Mouse (Mus musculus) right cerebral cortex, postnatal 4 days (tissue): ENCODE data around the gene B4galt7.
A peak's percentile ranks its signal among the peaks of the same experiment; 100 is the strongest.
"Not testable (repeated sequence)": the region's sequence is repeated elsewhere in the genome, so short reads cannot be mapped to it uniquely, and the experiment has no call there.

Source experiments
- DNase-seq: peaks from one replicate; pipeline ENCODE4 v3.0.0-alpha.2; 2022

B4galt7 gene

DNA sequence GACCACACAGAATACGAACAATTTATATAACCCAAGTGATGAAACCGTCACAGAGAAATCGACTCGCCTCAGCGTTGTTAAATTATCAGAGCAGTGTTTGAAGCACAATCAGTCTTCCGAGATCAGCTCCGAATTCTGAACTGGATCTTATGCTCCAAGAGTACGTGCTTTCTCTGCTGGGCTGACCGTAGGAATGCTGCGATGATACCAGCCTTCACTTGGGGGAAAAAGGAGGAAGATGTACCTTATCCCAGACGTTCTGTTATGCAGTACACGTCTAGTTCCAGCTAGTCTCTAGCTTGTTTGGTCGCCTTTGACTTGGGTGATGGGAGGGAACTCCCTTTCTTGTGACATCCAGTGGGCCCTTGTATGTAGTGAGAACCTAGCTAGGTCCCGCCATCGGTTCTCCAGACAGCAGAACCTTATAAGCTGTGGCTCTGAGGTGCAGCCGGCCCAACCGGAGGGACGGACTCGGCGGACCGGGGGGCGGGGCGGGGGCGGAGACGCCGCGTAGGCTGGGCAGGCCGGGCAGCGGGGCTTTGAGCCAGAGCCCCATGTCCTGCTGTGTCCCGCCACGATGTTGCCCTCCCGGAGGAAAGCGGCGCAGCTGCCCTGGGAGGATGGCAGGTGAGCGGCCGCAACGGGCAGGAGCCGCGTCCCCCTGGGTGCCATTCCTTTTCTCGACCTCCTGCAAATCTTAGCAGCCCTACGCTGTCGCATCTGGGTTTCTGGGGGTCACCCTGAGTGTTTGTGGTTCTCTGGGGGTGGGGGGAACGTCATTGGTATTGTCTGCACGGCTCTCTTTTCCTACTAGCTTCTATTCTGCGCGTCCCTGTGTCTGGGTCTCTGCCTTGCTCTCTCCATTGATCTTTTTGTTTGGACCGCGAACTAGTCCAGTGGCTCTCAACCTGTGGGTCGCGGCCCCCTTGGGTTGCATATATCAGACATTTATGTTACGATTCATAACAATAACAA lies at the start of gene B4galt7:
Gene B4galt7 (plus strand): TSS at position 331 of the 975 bp plus-strand sequence.
- DNase-seq: peak; percentile 90

DNA sequence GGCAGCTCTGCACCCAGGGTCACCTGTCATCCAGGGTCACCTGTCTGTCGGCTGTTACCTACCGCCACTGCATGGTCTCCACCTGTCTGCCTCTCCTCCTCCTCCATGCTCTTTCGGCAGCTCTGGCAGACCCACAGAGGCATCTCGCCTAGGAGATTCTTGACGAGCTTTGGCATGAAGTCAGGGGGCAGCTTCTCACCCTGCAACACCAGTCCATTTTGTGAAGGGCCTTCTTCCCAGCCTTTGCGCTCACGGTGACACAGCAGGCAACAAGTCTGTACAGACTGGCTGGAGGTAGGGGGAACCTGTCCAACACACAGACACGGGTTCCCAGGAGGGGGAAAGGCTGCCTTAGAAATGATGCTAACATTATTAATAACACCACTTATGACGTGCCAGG lies 43.8 kb upstream of the B4galt7 start:
- no peak for DNase-seq

DNA sequence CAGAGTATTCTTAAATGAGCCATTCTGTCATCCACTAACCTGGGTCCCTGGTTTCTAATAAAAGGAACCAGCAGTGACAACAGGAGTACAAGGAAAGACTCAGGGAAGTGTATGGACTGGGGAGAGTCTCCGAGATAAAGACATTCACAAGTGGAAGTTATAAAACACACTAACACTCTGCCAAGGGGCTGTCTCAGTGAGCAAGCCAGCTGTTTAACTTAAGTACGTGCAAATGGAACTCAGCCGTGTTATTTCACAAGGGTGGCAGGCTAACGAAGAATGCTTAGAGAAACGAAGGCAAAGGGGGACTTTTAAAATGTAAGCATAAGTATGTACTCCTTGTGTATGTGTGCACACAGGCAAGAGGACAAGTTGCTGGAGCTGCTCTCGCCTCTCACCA lies 42.2 kb upstream of the B4galt7 start:
- no peak for DNase-seq

DNA sequence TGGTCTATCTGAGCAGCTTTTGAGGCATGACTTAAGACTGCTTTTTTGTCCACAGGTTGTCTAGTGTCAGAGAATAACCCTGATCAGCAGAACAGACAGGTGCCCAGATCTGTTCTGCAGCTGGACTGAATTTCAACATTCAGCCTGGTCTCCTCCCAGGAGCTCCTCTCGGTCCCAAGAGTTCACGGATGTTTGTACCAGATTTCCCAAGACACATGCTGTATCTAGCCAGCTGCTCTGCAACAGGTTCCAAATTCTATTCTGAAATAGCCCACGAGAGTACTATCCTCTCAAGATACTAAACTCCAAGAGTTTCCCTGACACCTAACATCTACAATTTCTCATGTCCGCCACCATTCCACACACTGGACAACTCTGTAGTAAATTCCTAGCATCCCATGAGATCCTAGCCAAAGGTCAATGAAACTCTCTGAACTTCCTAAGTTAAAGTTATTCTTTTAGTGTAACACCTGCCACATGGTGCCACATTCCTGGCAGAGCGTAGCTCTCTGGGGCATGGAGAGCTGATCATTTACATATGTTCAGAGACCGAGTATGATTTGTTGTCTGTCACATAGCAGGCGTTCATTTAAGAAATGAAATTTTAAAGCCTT lies 36.3 kb upstream of the B4galt7 start:
- DNase-seq: no peak

DNA sequence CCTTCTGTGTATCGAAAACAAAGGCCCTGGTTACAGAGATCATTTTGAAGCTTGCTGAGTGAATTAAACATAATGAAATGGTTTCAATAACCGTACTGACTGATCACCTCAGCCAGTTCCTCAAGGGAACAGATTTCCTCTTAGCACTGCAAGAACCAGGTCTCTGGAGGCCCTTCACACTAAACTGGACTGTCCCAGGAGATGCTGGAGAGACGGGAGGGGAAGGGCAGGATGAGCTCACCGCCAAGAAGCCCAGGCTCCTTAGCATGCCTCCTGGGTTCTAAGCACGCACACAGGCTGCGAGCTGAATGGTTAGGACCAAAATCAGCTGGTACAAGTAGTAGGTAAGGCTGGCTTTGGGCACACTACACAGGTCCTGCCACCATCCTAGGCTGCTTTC lies 32.7 kb upstream of the B4galt7 start:
- no peak for DNase-seq

DNA sequence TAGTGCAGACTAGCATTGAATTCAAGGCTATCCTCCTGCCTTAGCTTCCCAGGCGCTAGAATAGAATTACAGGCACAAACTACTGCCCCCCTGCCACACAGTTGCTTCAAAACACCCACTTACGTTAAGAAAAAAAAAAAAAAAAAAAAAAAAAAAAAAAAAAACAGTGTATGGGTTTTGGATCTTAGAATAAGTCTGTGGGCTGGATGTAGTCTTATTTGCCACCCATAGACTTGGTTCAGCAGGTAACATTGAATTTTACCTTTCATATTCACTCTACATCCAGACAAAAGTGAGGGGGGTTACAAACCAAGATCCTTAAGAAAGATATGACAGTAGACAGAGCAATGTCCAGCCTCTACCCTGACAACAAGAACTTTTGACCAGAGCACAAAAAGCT lies 31.7 kb upstream of the B4galt7 start:
- no peak for DNase-seq

DNA sequence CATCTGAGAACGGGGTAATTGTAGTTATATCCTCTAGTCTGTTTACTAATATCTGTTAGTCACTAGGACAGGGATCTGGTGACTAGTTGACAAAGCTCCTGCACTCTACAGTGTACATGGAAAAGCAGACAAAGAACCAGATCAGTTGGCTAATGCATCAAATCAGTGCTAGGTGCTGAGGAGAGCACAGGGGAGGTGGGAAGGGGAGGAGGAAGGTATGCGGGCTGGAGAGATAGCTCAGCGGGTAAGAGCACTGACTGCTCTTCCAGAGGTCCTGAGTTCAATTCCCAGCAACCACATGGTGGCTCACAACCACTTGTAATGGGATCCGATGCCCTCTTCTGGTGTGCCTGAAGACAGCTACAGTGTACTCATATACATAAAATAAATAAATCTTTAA lies 31.2 kb upstream of the B4galt7 start:
- DNase-seq: not testable (repeated sequence)

DNA sequence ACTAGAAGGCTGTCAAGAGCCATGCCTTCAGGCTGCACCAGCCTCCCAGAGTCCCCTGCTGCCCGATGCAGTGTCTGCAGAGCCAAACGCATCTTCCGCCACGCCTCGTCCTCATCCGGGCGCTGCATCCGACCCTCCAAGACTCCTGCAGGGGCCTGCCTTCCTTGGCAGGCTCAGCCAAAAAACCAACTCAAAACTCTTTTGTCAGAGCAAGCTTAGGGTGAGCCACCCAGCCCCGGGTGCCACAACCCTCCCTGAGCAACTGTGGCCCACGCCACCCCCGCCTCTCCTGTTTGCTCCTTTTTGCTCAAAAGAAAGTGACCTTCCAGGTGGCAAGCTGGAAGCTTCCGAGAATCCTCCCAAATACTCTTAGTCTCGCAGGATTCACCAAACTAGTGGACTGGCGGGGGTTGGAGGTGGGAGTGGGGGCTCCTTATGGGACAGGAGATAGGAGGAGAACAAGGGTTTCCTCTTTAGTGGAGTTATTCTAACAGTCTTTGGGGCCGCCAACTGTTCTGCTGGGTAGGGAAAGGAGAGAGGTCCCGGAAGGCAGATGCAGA lies 29.9 kb upstream of the B4galt7 start:
- DNase-seq: peak; percentile 42

DNA sequence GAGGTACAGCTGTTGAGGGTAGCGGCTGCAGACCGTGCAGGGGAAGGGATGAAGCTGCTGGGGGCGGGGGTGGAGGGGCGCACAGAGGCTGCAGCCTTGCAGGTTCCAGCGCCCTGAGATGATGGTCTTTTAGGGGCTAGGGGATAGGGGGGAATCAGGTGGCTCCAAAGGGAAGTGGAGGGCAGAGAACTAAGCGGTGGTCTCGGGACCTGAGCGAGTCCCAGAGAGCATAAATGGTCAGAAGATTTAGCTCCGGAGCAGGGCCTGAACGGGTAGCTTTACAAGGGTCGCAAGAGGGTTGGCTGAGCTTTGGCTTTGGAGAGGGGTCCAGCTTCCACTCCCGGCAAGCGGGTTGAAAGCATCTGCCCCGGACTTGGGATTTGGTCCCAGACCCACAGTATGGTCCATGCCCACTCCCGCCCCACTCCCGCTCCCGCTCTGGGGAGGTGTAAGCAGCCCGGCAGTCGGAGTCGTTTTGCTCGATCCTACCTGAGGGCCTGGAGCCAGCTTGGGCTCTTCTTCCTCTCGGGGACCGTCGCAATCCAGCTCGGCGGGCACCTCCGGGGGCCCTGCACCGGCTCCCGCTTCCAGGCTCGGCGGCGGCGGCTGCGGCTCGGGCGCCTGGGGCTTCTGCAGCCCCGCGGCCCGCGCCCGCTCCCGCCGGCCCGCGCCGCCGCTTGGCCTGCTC lies 29.3 kb upstream of the B4galt7 start:
- DNase-seq: peak; percentile 49

DNA sequence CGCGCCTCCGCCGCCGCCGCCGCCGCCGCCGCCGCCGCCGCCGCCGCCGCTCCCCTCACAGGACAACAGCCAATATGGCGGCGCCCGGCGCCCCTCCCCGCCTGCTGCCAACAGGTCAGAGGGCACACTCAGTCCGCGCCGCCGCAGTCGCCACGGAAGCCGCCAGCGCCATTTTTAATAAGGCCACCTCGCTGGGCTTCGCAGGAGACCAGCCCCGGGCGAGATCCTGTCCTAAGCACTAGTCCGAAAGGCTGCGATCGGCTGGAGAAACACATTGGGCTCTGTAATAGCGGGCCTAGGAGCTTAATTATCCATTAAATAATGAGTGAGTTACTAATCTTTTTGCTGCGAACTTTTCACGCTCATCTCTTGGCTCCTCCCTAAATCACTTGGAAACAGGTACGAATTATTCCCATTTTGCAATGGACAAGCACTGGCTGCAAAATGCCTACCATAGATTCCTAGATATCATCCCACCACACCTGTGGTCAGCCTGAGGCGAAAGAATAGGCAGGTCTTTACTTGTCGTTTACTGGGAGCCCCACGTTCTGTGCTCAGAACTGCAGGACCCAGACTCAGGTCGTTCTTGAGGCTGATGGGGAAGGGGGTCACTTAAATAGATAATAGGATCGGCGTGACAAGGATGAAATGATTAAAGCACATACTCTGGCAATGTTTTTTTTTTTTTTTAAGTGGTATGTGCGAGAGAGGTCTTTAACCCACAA lies 28.5 kb upstream of the B4galt7 start, which contains the start of gene Fam193b:
Gene Fam193b (minus strand): TSS at position 94 of the 725 bp plus-strand sequence.
- peak; percentile 95 for DNase-seq

DNA sequence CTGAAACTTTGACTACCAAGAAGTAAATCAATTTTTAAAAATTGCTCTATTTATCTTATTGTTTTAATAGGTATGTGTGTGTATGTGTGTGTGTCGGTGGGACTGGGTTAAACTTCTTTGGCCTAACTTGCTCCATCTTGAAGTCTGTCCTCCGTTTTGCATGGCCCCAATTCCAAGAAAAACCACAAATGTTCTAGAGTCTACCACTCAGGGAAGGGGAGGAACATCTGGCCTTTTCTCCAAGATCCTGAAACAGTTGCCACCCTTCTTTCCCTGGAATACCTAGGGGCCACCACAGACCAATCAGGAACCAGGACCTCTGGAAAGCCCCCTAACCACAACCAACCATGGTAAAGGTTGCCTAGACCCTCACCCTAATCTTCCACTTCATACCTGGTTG lies 27.7 kb upstream of the B4galt7 start:
- no peak for DNase-seq

DNA sequence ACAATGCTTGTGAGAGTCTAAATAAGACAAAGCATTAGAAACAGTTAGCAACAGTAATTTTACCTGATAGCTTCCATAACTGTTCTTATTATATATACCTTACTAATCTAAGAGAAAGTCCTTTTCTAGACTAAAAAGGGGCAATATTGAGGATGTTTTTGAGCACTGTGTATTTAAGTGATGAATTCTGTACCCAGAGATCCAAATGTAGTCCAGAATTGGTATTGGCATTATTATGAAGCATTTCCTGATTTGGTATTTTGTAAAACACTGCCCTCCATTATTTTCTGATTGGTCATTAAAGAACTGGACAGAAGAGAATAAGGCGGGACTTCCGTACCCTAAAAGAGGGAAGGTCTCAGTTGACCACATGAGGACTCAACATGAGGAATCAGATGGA lies 26.3 kb upstream of the B4galt7 start, which contains the start of gene Tmed9:
Gene Tmed9 (plus strand): TSS at position 301 of the 400 bp plus-strand sequence.
- DNase-seq: no peak

DNA sequence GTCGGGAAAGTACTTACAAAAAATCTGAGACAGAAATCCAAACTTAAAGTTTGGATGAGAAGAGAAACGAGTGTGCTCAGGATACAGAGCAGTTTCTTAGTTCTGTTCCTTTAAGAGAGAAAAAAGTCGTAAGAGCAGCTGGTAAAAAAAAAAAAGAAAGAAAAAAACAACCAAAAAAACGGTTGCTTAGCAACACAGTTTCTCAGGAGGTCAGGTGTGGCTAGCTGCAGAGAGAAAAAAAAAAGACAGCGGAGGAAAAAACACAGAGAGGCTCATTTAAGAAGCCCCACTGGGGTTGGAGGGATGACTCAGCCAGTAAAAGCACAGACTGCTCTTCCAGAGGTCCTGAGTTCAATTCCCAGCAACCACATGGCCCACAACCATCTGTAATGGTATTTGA lies 25.4 kb upstream of the B4galt7 start:
- DNase-seq: no peak

DNA sequence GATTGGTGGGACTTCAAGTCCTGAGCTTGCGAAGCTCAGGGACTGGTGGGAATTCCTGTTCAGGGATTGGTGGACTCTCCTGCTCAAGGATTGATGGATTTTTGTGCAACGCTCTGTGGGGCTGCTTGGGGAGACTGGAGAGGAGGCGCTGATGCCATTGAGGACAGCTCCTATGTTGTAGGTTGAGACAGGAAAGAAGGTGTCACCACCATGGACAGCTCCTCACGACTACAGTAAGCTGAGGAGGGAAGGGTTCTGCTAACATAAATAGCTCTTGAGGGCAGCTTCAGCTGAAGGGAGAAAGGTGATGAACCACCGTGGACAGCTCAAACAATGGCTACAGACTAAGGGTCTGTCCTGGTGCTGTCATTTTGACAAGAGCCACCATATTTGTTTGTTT lies 23.8 kb upstream of the B4galt7 start:
- no peak for DNase-seq

DNA sequence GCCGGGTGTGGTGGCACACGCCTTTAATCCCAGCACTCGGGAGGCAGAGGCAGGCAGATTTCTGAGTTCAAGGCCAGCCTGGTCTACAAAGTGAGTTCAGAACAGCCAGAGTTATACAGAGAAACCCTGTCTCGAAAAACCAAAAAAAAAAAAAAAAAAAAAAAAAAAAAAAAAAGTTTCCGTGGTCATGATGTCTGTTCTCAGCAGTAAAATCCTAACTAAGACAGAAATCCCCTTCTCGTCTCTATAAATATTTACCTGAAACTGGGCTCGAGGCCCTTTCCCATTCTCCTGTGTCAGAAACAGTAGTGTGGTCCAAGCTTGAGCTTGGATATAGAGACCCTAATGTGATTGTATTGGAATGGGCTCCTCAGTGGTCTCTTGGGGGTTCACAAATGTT lies 22.8 kb upstream of the B4galt7 start:
- not testable (repeated sequence) for DNase-seq

DNA sequence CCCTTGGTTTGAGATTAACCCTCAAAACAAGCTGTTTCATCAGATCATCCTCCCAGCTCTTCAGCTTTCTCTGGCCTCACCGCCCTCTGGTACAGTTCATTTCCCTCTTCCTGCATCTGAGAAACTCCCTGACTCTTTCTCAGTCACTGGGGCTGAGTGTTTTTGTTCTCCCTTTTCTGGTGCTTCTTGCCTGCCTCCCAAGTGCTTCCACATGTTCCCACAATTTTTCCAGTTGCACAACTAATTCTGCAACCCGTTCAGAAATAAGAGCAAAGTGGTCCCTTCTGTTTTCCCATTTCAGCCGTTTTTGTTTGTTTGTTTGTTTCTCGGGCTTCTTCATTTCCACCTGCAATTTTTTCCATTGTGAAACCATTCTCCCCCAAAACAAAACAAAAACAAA lies 21.6 kb upstream of the B4galt7 start:
- DNase-seq: no peak

DNA sequence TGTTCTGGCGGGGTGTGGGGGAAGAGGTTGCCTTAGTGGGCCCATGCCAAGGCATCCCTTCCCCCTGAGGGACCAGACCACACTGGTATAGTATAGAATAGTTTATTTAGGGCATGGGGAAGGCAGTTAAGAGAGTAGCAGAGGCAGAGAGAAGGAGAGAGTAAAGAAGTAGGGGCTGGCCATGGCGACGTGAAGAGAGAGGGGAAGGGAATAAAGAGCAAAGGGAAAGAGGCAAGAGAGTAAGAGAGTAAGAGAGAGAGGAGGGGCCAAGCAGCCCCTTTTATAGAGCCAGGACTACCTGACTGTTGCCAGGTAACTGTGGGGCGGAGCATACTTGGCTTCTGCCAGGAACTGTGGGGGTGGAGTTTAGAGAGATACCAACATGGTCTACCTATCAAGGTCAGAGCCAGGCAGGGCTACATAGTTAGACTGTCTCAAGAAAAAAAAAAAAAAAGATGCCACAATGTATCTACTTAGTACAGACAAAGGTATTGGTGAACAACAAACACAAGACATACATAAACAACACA lies 7.7 kb upstream of the B4galt7 start:
- DNase-seq: no peak

DNA sequence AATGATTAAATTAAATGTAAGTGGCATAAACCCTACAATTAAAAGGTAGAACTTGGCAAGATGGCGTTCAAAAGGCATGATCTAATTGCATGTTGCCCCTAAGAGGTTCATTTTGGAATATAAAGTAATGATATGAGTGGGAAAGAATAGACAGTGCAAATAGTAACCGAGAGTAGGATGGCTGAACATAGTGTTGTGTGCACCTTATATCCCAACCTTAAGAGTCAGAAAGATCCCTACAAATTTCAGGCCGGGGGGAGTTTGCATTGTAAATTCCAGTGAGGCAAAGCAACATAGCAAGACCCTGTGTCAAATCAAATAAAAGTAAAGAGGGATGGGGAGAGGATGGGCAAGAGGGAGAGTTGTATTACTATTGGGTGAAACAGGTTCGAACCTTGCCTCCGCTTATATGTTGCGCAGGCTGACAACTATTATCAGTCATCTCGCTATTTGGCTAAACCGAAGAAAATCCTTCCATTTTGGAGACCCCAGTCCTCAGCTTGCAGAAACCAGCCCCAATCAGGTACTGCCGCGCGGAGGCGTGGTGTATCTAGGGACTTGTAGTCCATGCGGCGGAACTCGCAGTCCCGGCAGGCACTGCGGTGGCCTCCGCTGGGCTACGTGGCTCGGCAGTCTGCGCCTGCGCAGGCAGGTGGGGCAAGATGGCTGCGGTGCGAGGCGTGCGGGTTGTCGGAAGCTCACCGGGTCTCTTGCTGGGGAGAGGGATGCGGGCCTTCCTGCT lies 7.0 kb upstream of the B4galt7 start:
- DNase-seq: peak; percentile 97

DNA sequence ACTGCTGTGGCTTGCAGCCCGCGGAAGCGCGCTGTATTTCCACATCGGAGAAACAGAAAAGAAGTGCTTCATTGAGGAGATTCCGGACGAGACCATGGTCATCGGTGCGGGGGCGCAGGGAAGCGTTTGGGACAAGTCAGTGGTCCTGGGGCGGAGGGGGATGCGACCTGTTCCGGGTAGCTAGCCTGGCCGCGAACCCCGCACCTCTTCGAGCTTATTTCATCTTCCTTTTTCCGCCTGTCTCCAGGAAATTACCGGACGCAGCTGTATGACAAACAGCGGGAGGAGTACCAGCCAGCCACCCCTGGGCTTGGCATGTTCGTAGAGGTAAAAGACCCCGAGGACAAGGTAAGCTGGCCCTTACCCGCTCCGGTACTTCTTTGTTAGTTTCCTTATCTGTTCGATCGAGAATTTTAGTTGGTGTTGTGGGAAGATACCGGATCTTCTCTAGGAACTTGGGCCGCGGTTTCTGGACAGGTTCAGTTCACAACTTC lies 6.4 kb upstream of the B4galt7 start:
- DNase-seq: no peak

DNA sequence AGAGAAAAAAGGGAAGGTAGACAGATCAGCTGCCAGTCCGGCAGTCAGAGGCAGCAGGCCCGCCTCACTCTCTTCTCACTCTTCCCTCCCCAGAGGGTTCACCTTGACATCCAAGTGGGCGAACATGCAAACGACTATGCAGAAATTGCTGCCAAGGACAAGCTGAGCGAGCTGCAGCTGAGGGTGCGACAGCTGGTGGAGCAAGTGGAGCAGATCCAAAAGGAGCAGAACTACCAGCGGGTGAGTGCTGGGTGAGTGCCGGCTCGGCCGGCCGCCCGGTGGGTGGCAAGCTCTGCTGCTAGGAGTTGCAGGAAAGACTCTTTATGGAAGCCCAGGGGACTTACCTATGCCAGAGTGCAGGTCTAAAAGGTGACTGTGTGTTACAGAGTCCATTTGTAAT lies 4.3 kb upstream of the B4galt7 start:
- DNase-seq: no peak

DNA sequence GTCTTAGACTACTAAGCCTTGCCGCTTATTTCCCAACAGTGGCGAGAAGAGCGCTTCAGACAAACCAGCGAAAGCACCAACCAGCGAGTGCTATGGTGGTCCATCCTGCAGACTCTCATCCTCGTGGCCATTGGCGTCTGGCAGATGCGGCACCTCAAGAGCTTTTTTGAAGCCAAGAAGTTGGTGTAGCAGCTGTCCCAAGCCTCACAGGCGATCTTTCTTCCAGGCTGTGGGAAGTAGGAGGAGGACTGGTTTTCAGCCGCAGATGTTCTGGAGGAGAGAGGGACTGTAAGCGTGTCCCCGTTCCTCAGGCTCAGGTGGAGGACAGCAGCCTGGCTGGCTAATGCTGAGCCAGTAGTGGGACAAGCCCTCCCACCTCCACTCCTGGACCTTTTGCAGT lies 2.9 kb upstream of the B4galt7 start:
- no peak for DNase-seq
